Mouse (Mus musculus) B cell, adult 62 days (primary cell): ENCODE measurements around the gene Ttll4. TPM values are rescaled to one million over a fixed set of nuclear protein-coding genes. Genes with fewer than 3 reads are reported as not detected.

Source experiments
- total RNA-seq: library from RNA; stranded (reverse); gene quantifications from 4 replicates; pipeline ENCODE4 v1.2.4, GENCODE M21; 2023

Gene Ttll4
- total RNA-seq = 40.5 to 45.2 TPM (median 43.5 TPM) in 4 replicates

GRCm38 (mm10) chr1:74661448-74662195 is at the start of gene Ttll4:
TSS of gene Ttll4 (plus strand) at chr1:74661745.

DNA sequence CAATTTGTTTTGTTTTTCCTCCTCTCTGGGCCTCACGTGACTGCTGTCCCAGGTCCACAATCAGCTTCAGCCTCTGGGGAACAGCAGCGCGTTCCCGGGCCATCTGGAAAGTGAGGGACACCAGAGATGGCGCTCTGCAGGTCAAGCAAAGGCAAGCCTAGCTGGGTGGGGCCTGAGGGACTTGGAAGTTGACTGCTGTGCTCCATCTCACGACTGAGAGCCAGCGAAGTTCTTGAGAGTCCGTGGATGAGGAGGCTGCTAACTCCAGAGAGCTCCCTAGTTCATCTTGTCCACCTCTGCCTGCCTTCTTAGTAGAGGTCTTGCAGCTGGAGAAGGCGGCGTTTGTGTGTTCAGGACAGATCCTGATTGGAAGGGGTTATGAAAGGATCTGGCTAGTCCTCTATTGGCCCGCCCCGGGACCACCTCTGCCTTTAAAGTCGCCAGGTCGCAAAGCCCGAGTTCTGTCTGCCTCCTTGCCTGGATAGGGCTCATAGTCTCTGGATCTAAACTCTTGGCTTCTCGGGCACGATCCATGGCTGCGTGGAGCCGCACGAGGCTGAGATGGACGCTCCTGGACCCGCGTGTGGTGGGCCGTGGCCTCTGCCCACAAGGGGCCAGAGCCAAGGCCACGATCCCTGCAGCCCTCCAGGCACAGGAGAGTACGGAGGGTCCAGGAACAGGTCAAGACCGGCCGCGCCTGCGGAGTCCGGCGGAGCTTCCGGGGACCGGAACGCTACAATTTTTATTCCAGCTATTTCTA is 51.7 kb downstream of the Ttll4 start, which contains the start of gene Cyp27a1:
TSS of gene Cyp27a1 (plus strand) at position 476 of the 760 bp plus-strand sequence.

DNA sequence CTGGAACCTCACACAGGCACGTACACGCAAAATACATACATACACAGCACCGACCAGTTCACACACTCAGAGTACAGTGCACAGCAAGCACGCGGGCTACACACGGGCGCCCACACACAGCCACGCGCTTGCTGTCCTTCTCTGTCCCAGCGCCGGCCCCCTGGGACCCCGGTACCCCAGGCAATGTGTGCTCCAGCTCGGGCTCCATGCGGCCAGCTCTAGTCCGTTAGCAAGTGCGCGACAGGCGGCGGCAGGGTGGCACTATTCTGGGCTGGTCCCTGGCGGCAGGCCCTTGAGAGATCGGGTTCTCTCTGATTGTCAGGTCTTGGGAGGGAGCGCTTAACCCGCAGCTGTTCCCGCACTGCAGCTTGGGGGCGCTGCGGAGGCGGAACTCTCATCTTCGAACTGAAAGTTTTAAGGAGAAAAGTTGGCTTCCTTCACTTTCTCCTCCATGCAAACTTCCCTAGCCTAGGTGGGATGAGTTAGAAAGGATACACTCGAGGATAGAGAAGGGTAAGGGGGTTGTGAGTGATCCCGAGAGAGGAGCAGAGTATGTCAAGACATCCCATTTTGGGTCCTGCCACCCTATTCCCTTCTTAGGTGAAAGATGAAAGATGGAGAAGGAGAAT is 87.2 kb downstream of the Ttll4 start, which contains the start of gene Prkag3:
TSS of gene Prkag3 (minus strand) at position 579 of the 629 bp plus-strand sequence.

Other genes starting within 250 kb of the Ttll4 start
- 25.1 to 29.8 TPM (median 25.4 TPM) in 4 replicates for gene Cnot9, start 155.7 kb upstream of the Ttll4 start, total RNA-seq
- 0.30 to 0.70 TPM (median 0.32 TPM) in 3 of 4 replicates, not detected in the other for gene Plcd4, start 118.9 kb upstream of the Ttll4 start, total RNA-seq
- gene Usp37, start 117.5 kb upstream of the Ttll4 start, total RNA-seq = 35.5 to 40.1 TPM (median 37.0 TPM) in 4 replicates
- 45.5 to 47.8 TPM (median 46.6 TPM) in 4 replicates for gene Zfp142, start 73.5 kb upstream of the Ttll4 start, total RNA-seq
- 8.4 to 9.6 TPM (median 9.3 TPM) in 4 replicates for gene Bcs1l, start 73.5 kb upstream of the Ttll4 start, total RNA-seq
- 56.6 to 69.0 TPM (median 61.8 TPM) in 4 replicates for gene Rnf25, start 60.3 kb upstream of the Ttll4 start, total RNA-seq
- 0.14 to 0.33 TPM (median 0.30 TPM) in 3 of 4 replicates, not detected in the other for gene Stk36, start 60.3 kb upstream of the Ttll4 start, total RNA-seq
- gene Cyp27a1, start 51.8 kb downstream of the Ttll4 start, total RNA-seq = 12.4 to 18.7 TPM (median 13.0 TPM) in 4 replicates
- gene Prkag3, start 87.5 kb downstream of the Ttll4 start, total RNA-seq = not detected in 4 replicates
- not detected in 4 replicates for gene Wnt6, start 110.1 kb downstream of the Ttll4 start, total RNA-seq
- gene Wnt10a, start 129.8 kb downstream of the Ttll4 start, total RNA-seq = 1.2 to 3.0 TPM (median 2.0 TPM) in 4 replicates
- not detected in 4 replicates for gene Cdk5r2, start 193.2 kb downstream of the Ttll4 start, total RNA-seq
- not detected in 4 replicates for gene Fev, start 223.7 kb downstream of the Ttll4 start, total RNA-seq
- not detected in 4 replicates for gene Cryba2, start 231.4 kb downstream of the Ttll4 start, total RNA-seq